Comparison of ENCODE assay signal across 16 mouse cellular contexts in the genomic region with DNA sequence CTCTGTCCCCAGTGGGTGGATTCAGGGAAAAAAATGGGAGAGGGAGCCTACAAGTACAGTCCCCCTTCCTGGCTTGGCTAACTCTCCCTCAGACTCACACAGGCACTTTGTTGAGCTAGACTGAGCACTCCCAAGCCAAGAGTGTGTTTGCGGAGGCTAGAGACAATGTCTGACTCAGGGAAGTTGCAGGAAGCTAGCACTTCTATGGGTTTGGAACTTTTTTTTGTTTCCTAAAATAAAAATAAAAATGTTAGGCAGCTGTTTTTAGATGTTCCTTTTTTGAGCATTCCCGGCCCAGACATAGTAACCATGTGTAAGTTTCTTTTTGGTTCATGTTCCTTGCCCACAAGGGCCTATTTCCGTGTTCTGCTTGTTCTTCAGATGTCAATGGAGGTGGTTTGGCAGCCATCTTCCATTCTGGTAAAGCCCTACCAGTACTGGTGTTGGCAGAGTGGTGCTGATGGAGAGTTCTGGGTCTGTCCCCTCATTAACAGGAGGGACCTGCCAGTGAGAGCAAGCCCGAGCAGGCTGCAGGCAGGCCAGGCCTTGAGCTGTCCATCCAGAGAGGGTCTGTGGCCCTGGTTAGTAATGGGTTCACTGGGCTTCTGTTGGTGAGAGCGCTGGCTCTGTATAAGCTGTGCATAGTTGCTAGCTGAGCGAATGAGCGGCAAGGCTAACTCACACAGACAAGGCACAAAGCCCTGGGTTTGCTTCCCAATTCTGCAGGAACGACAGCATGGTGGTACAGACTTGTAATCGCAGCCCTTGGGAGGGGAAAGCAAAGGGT.
DNase-seq lines count a peak whose midpoint lies in the region; ATAC-seq and TF ChIP-seq lines count a peak whose summit lies in the region.
"Had no signal": no experiment of that assay in that cellular context is flagged by ENCODE, and none has a peak within 500 bp of the region (broad histone marks: within the 10 kb centered on the region; RNA-seq: fewer than 3 reads in every experiment).

No protein-coding gene starts in this region.

- H3K27ac ChIP-seq in hindbrain, embryonic 10.5 days: peak overlapping the region; percentile 36; the same call in 1 of the 2 replicates
- no peak overlapping the region for H3K27ac ChIP-seq in hindbrain, postnatal 0 days
- no peak overlapping the region for H3K27ac ChIP-seq in liver, postnatal 0 days (ENCODE audit: low read depth)
- H3K27ac ChIP-seq in liver, embryonic 11.5 days (ENCODE audit: low read depth, low read length): no peak overlapping the region
- H3K27ac ChIP-seq in limb, embryonic 10.5 days: peak overlapping the region; percentile 36; the same call in 1 of the 2 replicates
- H3K27ac ChIP-seq: embryonic facial prominence, embryonic 13.5 days; heart, embryonic 15.5 days; liver, embryonic 12.5 days had no signal

- H3K4me1 ChIP-seq in hindbrain, embryonic 10.5 days (replicated peaks): peaks cover 92% of the 10 kb centered on the region
- peaks cover 25% of the 10 kb centered on the region for H3K4me1 ChIP-seq in hindbrain, postnatal 0 days (ENCODE audit: insufficient read depth, low read length)
- H3K4me1 ChIP-seq in liver, postnatal 0 days (ENCODE audit: insufficient read depth): peaks cover 6% of the 10 kb centered on the region
- H3K4me1 ChIP-seq in liver, embryonic 11.5 days (replicated peaks; ENCODE audit: control insufficient read depth, insufficient read depth, low read length): no peaks in the 10 kb centered on the region; the same call in 1 of the 2 replicates
- H3K4me1 ChIP-seq in limb, embryonic 10.5 days: peaks cover 73% of the 10 kb centered on the region

- no peak for DNase-seq in hindbrain, embryonic 10.5 days (ENCODE audit: low spot score)
- DNase-seq in hindbrain, postnatal 0 days (ENCODE audit: low spot score): no peak
- no peak for DNase-seq in liver, postnatal 0 days
- no peak for DNase-seq in liver, embryonic 11.5 days (ENCODE audit: low spot score)
- no peak for DNase-seq in limb, embryonic 10.5 days (ENCODE audit: low spot score)
- no peak for DNase-seq in Muller cell, postnatal 12 days (ENCODE audit: inconsistent ontology term)
- DNase-seq in adrenal gland, postnatal 25 days: no peak
- DNase-seq: adrenal gland, postnatal 10 days; cerebellum, adult 18-20 months; kidney, adult 11 months; layer of hippocampus, postnatal 36 days had no signal

- H3K9ac ChIP-seq in hindbrain, postnatal 0 days (replicated peaks; ENCODE audit: low read length): no peak overlapping the region
- no peak overlapping the region for H3K9ac ChIP-seq in liver, postnatal 0 days (replicated peaks)
- no peak overlapping the region for H3K9ac ChIP-seq in liver, embryonic 11.5 days (ENCODE audit: low read depth, low read length)
- H3K9ac ChIP-seq: heart, embryonic 15.5 days; liver, embryonic 12.5 days had no signal

- H3K27me3 ChIP-seq in hindbrain, embryonic 10.5 days (ENCODE audit: insufficient read depth, poor library complexity, severe bottlenecking): peaks cover 21% of the 10 kb centered on the region
- H3K27me3 ChIP-seq in hindbrain, postnatal 0 days (ENCODE audit: insufficient read depth, low read length): no peaks in the 10 kb centered on the region
- H3K27me3 ChIP-seq in liver, postnatal 0 days (ENCODE audit: insufficient read depth, low read length): no peaks in the 10 kb centered on the region
- no peaks in the 10 kb centered on the region for H3K27me3 ChIP-seq in liver, embryonic 11.5 days (replicated peaks; ENCODE audit: control insufficient read depth, insufficient read depth, low read length)
- H3K27me3 ChIP-seq in limb, embryonic 10.5 days (ENCODE audit: low read depth, poor library complexity, severe bottlenecking): no peaks in the 10 kb centered on the region; the same call in 1 of the 2 replicates
- H3K27me3 ChIP-seq: CH12.LX; embryonic facial prominence, embryonic 13.5 days; heart, embryonic 15.5 days; liver, embryonic 12.5 days had no signal

- no peaks in the 10 kb centered on the region for H3K36me3 ChIP-seq in hindbrain, embryonic 10.5 days
- H3K36me3 ChIP-seq in hindbrain, postnatal 0 days (ENCODE audit: insufficient read depth, low read length): no peaks in the 10 kb centered on the region
- H3K36me3 ChIP-seq in liver, postnatal 0 days (replicated peaks; ENCODE audit: insufficient read depth, low read length): no peaks in the 10 kb centered on the region
- H3K36me3 ChIP-seq in liver, embryonic 11.5 days (ENCODE audit: control insufficient read depth, insufficient read depth, low read length): no peaks in the 10 kb centered on the region
- H3K36me3 ChIP-seq in limb, embryonic 10.5 days: no peaks in the 10 kb centered on the region
- H3K36me3 ChIP-seq: embryonic facial prominence, embryonic 13.5 days; heart, embryonic 15.5 days; liver, embryonic 12.5 days had no signal

- WGBS in hindbrain, embryonic 10.5 days: 85% methylated on average over 9 of the region's 9 CpGs
- 83% methylated on average over 9 of the region's 9 CpGs for WGBS in hindbrain, postnatal 0 days
- 74% methylated on average over 9 of the region's 9 CpGs for WGBS in liver, postnatal 0 days (ENCODE audit: insufficient replicate concordance)
- WGBS in liver, embryonic 11.5 days: 88% methylated on average over 9 of the region's 9 CpGs
- WGBS in limb, embryonic 10.5 days: 88% methylated on average over 9 of the region's 9 CpGs

- no peak overlapping the region for H3K4me3 ChIP-seq in hindbrain, embryonic 10.5 days
- no peak overlapping the region for H3K4me3 ChIP-seq in hindbrain, postnatal 0 days (ENCODE audit: low read length)
- H3K4me3 ChIP-seq in liver, postnatal 0 days (ENCODE audit: low read depth, low read length): no peak overlapping the region
- H3K4me3 ChIP-seq in liver, embryonic 11.5 days (ENCODE audit: low read depth, low read length): no peak overlapping the region
- no peak overlapping the region for H3K4me3 ChIP-seq in limb, embryonic 10.5 days
- H3K4me3 ChIP-seq: embryonic facial prominence, embryonic 13.5 days; heart, embryonic 15.5 days; liver, embryonic 12.5 days had no signal

- no peaks in the 10 kb centered on the region for H3K9me3 ChIP-seq in hindbrain, embryonic 10.5 days
- no peaks in the 10 kb centered on the region for H3K9me3 ChIP-seq in hindbrain, postnatal 0 days (ENCODE audit: low read length)
- no peaks in the 10 kb centered on the region for H3K9me3 ChIP-seq in liver, postnatal 0 days (ENCODE audit: low read length)
- H3K9me3 ChIP-seq in liver, embryonic 11.5 days (ENCODE audit: control insufficient read depth, low read length): no peaks in the 10 kb centered on the region
- H3K9me3 ChIP-seq in limb, embryonic 10.5 days (replicated peaks): no peaks in the 10 kb centered on the region
- H3K9me3 ChIP-seq: embryonic facial prominence, embryonic 13.5 days; heart, embryonic 15.5 days; liver, embryonic 12.5 days had no signal

- TF ChIP-seq CTCF in hindbrain, postnatal 0 days (IDR thresholded peaks at IDR 0.05; ENCODE audit: low read depth): no peak
- TF ChIP-seq CTCF in liver, postnatal 0 days (IDR thresholded peaks at IDR 0.05; ENCODE audit: low read depth): no peak

- TF ChIP-seq EP300 in liver, postnatal 0 days (IDR thresholded peaks at IDR 0.05; ENCODE audit: low read depth): no peak

- no peak for ATAC-seq in hindbrain, postnatal 0 days
- no peak for ATAC-seq in liver, postnatal 0 days
- ATAC-seq in liver, embryonic 11.5 days (replicated peaks; ENCODE audit: low FRiP score): no peak
- ATAC-seq in common myeloid progenitor, adult 5-6 weeks (replicated peaks; ENCODE audit: low read depth, poor library complexity, severe bottlenecking): peak; percentile 30; the same call in 1 of the 2 replicates
- ATAC-seq: liver, embryonic 12.5 days had no signal

- no peak overlapping the region for H3K4me2 ChIP-seq in hindbrain, postnatal 0 days (ENCODE audit: low read depth, low read length)
- 0 out of 2 replicates have a peak overlapping the region, but pooled peaks have one; percentile 30 for H3K4me2 ChIP-seq in liver, postnatal 0 days (ENCODE audit: low read depth, low read length)
- no peak overlapping the region for H3K4me2 ChIP-seq in liver, embryonic 11.5 days
- H3K4me2 ChIP-seq: embryonic facial prominence, embryonic 13.5 days; heart, embryonic 15.5 days; liver, embryonic 12.5 days had no signal

Comparison
In these comparisons a context has a peak if more than half of its experiments do, and no peak if none do; other contexts are left out.
1. H3K27ac ChIP-seq: peak in hindbrain, embryonic 10.5 days (single experiment) and limb, embryonic 10.5 days (single experiment); none in hindbrain, postnatal 0 days (single experiment), liver, postnatal 0 days (single experiment) and liver, embryonic 11.5 days (single experiment).